Mouse (Mus musculus) olfactory bulb, adult 2 months (tissue): ENCODE measurements around the gene Plppr2.

Experiments used
- CTCF ChIP-seq: fragments of 200-500 bp; IDR thresholded peaks from 2 replicates; pipeline ENCODE4 v1.5.1; 2012; ENCODE audit warnings: low read depth, mild to moderate bottlenecking, low read length, moderate library complexity; ENCODE audit not compliant: insufficient read depth
- POLR2A ChIP-seq: fragments of 200-500 bp; IDR thresholded peaks from 2 replicates; pipeline ENCODE4 v1.6.1; 2012; ENCODE audit warnings: mild to moderate bottlenecking, low read depth, low read length, moderate library complexity; ENCODE audit not compliant: insufficient read depth

- TF ChIP-seq CTCF: no peak
- TF ChIP-seq POLR2A: no peak
These were observed 26.6 kb downstream of the Plppr2 start, which contains the start of gene Epor for GRCm38 (mm10) chr9:21963417-21963816.
